Mouse (Mus musculus) heart, postnatal 10 days (tissue): Measurements from ENCODE around the gene Chrnd. TPM values are rescaled to one million over a fixed set of nuclear protein-coding genes. Genes with fewer than 3 reads are reported as not detected.
A peak's percentile ranks its signal among the peaks of the same experiment; 100 is the strongest.

Source experiments
- DNase-seq, 2 experiments: peaks; one replicate each; pipeline ENCODE4 v3.0.0; 2021
- intact Hi-C: fragments of 180-260 bp; cut with DNase I; formaldehyde crosslinking; loops from one replicate; pipeline ENCODE4 v1.15.1; 2025
- total RNA-seq, 2 experiments: library from RNA; stranded (reverse); gene quantifications; 2 replicates each; pipeline ENCODE4 v1.2.3; 2021

The Chrnd gene
- total RNA-seq: not detected

GRCm38 (mm10) chr1:87190429-87190828 lies at the start of gene Chrnd:
Gene Chrnd, plus strand, starts transcription at chr1:87190607.
- no peak for DNase-seq
- intact Hi-C loops: no loop called here

GRCm38 (mm10) chr1:87141550-87141949 lies 48.9 kb upstream of the Chrnd start:
- intact Hi-C loops: no loop called here
- no peak for DNase-seq

- intact Hi-C loops: no loop called here
- DNase-seq: peak; percentile 24 to 51
Observed at GRCm38 (mm10) chr1:87142456-87142855, 48.0 kb upstream of the Chrnd start.

GRCm38 (mm10) chr1:87143141-87143540 lies 47.3 kb upstream of the Chrnd start:
- intact Hi-C loops: no loop called here
- DNase-seq: no peak

- no peak for DNase-seq
- intact Hi-C loops: no loop called here
Observed at GRCm38 (mm10) chr1:87149422-87149821, 41.0 kb upstream of the Chrnd start.

- no peak for DNase-seq
Observed at GRCm38 (mm10) chr1:87151286-87151685, 39.1 kb upstream of the Chrnd start.

GRCm38 (mm10) chr1:87153776-87154500 lies 36.5 kb upstream of the Chrnd start:
- intact Hi-C loops: no loop called here
- DNase-seq: no peak

More at GRCm38 (mm10) chr1:87151286-87151685, 39.1 kb upstream of the Chrnd start:
- intact Hi-C loops: no loop called here

GRCm38 (mm10) chr1:87154501-87155120 lies 35.8 kb upstream of the Chrnd start:
- DNase-seq: no peak
- intact Hi-C loops: no loop called here

GRCm38 (mm10) chr1:87155531-87156198 lies 34.7 kb upstream of the Chrnd start:
- DNase-seq: peak in 1 of 2 experiments; percentile 19
- intact Hi-C loops: no loop called here

GRCm38 (mm10) chr1:87156199-87156587 lies 34.2 kb upstream of the Chrnd start, which contains the start of gene Ecel1:
Gene Ecel1, minus strand, starts transcription at chr1:87156521.
- no peak for DNase-seq
- intact Hi-C loops: no loop called here

GRCm38 (mm10) chr1:87159396-87159795 lies 31.0 kb upstream of the Chrnd start:
- no peak for DNase-seq
- intact Hi-C loops: no loop called here

GRCm38 (mm10) chr1:87164164-87164795 lies 26.1 kb upstream of the Chrnd start:
- DNase-seq: no peak
- intact Hi-C loops: no loop called here

GRCm38 (mm10) chr1:87164796-87165184 lies 25.6 kb upstream of the Chrnd start:
- intact Hi-C loops: no loop called here
- DNase-seq: no peak

GRCm38 (mm10) chr1:87170458-87170857 lies 19.9 kb upstream of the Chrnd start:
- intact Hi-C loops: no loop called here

GRCm38 (mm10) chr1:87171312-87171711 lies 19.1 kb upstream of the Chrnd start:
- intact Hi-C loops: no loop called here
- DNase-seq: no peak

More at GRCm38 (mm10) chr1:87170458-87170857, 19.9 kb upstream of the Chrnd start:
- DNase-seq: no peak

GRCm38 (mm10) chr1:87172316-87172715 lies 18.1 kb upstream of the Chrnd start:
- DNase-seq: no peak
- intact Hi-C loops: no loop called here

- peak; percentile 68 to 79 for DNase-seq
- intact Hi-C loops: no loop called here
Observed at GRCm38 (mm10) chr1:87174006-87174955, 16.1 kb upstream of the Chrnd start.

- peak; percentile 65 to 75 for DNase-seq
- intact Hi-C loops: no loop called here
Observed at GRCm38 (mm10) chr1:87175852-87176292, 14.5 kb upstream of the Chrnd start.

GRCm38 (mm10) chr1:87180896-87181295 lies 9.5 kb upstream of the Chrnd start:
- intact Hi-C loops: no loop called here
- DNase-seq: no peak

- no peak for DNase-seq
Observed at GRCm38 (mm10) chr1:87183013-87183412, 7.4 kb upstream of the Chrnd start, which contains the start of gene Prss56. Gene Prss56, plus strand, starts transcription at chr1:87183313.

More at GRCm38 (mm10) chr1:87183013-87183412, 7.4 kb upstream of the Chrnd start, which contains the start of gene Prss56:
- intact Hi-C loops: no loop called here
